21 mouse cellular contexts compared by ENCODE assay signal in the genomic region with DNA sequence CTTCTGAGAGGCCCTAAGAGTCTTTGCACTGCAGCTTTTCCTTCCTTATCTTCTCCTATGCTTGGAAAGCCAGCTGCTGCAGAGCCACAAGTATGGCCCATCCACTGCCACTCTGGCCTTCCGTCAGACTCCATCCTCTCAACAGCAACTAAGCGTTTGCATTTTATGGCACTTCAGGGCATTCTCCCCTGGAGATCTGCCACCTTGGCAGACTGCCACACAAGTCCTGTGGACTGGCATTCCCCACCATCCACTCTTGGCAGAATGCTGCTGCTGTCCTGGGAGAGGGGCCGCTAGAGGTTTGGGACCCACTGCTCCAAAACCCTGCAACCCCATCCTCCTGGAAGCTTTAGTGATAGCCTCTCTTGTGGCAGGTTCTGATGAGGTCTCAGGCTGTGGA. TPM values are rescaled to one million over a fixed set of nuclear protein-coding genes. Genes with fewer than 3 reads are reported as not detected.
DNase-seq lines count a peak whose midpoint lies in the region; ATAC-seq and TF ChIP-seq lines count a peak whose summit lies in the region.
"Had no signal": no experiment of that assay in that cellular context is flagged by ENCODE, and none has a peak within 500 bp of the region (broad histone marks: within the 10 kb centered on the region; RNA-seq: fewer than 3 reads in every experiment).

No protein-coding gene starts in this region.

- TF ChIP-seq CTCF in intestine, postnatal 0 days (IDR thresholded peaks at IDR 0.05; ENCODE audit: low read depth): no peak

- H3K4me1 ChIP-seq in intestine, postnatal 0 days (replicated peaks; ENCODE audit: control insufficient read depth, insufficient read depth, low read length): peaks cover 4% of the 10 kb centered on the region; the same call in 1 of the 2 replicates
- H3K4me1 ChIP-seq in intestine, embryonic 15.5 days (replicated peaks): peaks cover 7% of the 10 kb centered on the region

- H3K9me3 ChIP-seq in intestine, postnatal 0 days (ENCODE audit: control insufficient read depth): no peaks in the 10 kb centered on the region
- H3K9me3 ChIP-seq in intestine, embryonic 15.5 days: no peaks in the 10 kb centered on the region
- H3K9me3 ChIP-seq: liver, embryonic 12.5 days had no signal

- H3K4me3 ChIP-seq in intestine, postnatal 0 days (ENCODE audit: low read depth, low read length): no peak overlapping the region
- H3K4me3 ChIP-seq in intestine, embryonic 15.5 days (replicated peaks): no peak overlapping the region
- H3K4me3 ChIP-seq: liver, embryonic 12.5 days; neural tube, embryonic 12.5 days had no signal

- H3K36me3 ChIP-seq in intestine, postnatal 0 days (ENCODE audit: control insufficient read depth, insufficient read depth): no peaks in the 10 kb centered on the region
- no peaks in the 10 kb centered on the region for H3K36me3 ChIP-seq in intestine, embryonic 15.5 days
- H3K36me3 ChIP-seq: liver, embryonic 12.5 days; neural tube, embryonic 12.5 days had no signal

- no peak for ATAC-seq in intestine, postnatal 0 days
- no peak for ATAC-seq in intestine, embryonic 15.5 days
- ATAC-seq: forebrain, embryonic 16.5 days; intestine, embryonic 16.5 days; liver, embryonic 12.5 days had no signal

- WGBS in intestine, postnatal 0 days: 47% methylated on average over 3 of the region's 3 CpGs
- 81% methylated on average over 3 of the region's 3 CpGs for WGBS in intestine, embryonic 15.5 days

- H3K27ac ChIP-seq in intestine, postnatal 0 days (ENCODE audit: low read depth, low read length): peak overlapping the region; percentile 50; the same call in 1 of the 2 replicates
- no peak overlapping the region for H3K27ac ChIP-seq in intestine, embryonic 15.5 days
- H3K27ac ChIP-seq: liver, embryonic 12.5 days; neural tube, embryonic 12.5 days had no signal

- H3K27me3 ChIP-seq in intestine, postnatal 0 days (replicated peaks; ENCODE audit: control insufficient read depth, insufficient read depth, low read length): no peaks in the 10 kb centered on the region
- no peaks in the 10 kb centered on the region for H3K27me3 ChIP-seq in intestine, embryonic 15.5 days (replicated peaks)
- H3K27me3 ChIP-seq: neural tube, embryonic 12.5 days had no signal

- H3K9ac ChIP-seq in intestine, postnatal 0 days (ENCODE audit: low read depth, low read length): no peak overlapping the region
- no peak overlapping the region for H3K9ac ChIP-seq in intestine, embryonic 15.5 days
- H3K9ac ChIP-seq: liver, embryonic 12.5 days; neural tube, embryonic 12.5 days had no signal

- H3K4me2 ChIP-seq in intestine, postnatal 0 days (replicated peaks; ENCODE audit: low read depth): no peak overlapping the region
- no peak overlapping the region for H3K4me2 ChIP-seq in intestine, embryonic 15.5 days (replicated peaks)
- H3K4me2 ChIP-seq: liver, embryonic 12.5 days; neural tube, embryonic 12.5 days had no signal

- peak; percentile 69 for DNase-seq in cerebellum, postnatal 10 days
- DNase-seq in cerebellum, adult 11 months: no peak
- DNase-seq in lung, postnatal 14 days: peak; percentile 17
- DNase-seq in lung, postnatal 36 days: no peak
- peak; percentile 22 to 46 for DNase-seq in kidney, postnatal 4 days
- DNase-seq in layer of hippocampus, postnatal 25 days (ENCODE audit: extremely low spot score in 1 of 2, low spot score in 1 of 2): no peak
- DNase-seq: adrenal gland, adult 8-10 months; cerebellum, adult 9-11 months; right cerebral cortex, postnatal 25 days; thymus, adult 18-20 months had no signal

RNA-seq across cellular contexts. Expression of a gene that starts 3.1 kb away (rescaled TPM):
- polyA plus RNA-seq in intestine, postnatal 0 days (2015; fragmentation: Nextera tagmentation; extraction: Ambion mirVana): 23.1 and 25.3 TPM in 2 replicates
- 29.2 and 29.9 TPM in 2 replicates for polyA plus RNA-seq in intestine, embryonic 15.5 days (2015; fragmentation: Nextera tagmentation; extraction: Ambion mirVana)
- 10 to 100 TPM; 29.6 to 31.6 TPM for total RNA-seq in layer of hippocampus, postnatal 25 days (2021)

RNA-seq across cellular contexts. Expression of a gene that starts 14.9 kb away (rescaled TPM):
- 2.0 and 2.2 TPM in 2 replicates for polyA plus RNA-seq in intestine, postnatal 0 days (2015; fragmentation: Nextera tagmentation; extraction: Ambion mirVana)
- polyA plus RNA-seq in intestine, embryonic 15.5 days (2015; fragmentation: Nextera tagmentation; extraction: Ambion mirVana): 1.5 and 2.1 TPM in 2 replicates
- not detected for total RNA-seq in layer of hippocampus, postnatal 25 days (2021)
- total RNA-seq: adrenal gland, adult 8-10 months; gastrocnemius, adult 8-10 months; heart, adult 8-10 months; hematopoietic stem cell, adult 5-6 weeks; left cerebral cortex, postnatal 14 days; megakaryocyte, adult 5-6 weeks had no signal
- polyA plus RNA-seq: liver, embryonic 12.5 days had no signal

RNA-seq across cellular contexts. Expression of a gene that starts 43.5 kb away (rescaled TPM):
- polyA plus RNA-seq in intestine, postnatal 0 days (2015; fragmentation: Nextera tagmentation; extraction: Ambion mirVana): 14.9 and 15.5 TPM in 2 replicates
- polyA plus RNA-seq in intestine, embryonic 15.5 days (2015; fragmentation: Nextera tagmentation; extraction: Ambion mirVana): 9.6 and 12.6 TPM in 2 replicates
- total RNA-seq in layer of hippocampus, postnatal 25 days (2021): 10 to 100 TPM; 80.6 to 99.0 TPM

Comparison
In these comparisons a context has a peak if more than half of its experiments do, and no peak if none do; other contexts are left out.
1. DNase-seq: peak in cerebellum, postnatal 10 days (2 of 2), lung, postnatal 14 days (single experiment) and kidney, postnatal 4 days (2 of 2); none in cerebellum, adult 11 months (single experiment), lung, postnatal 36 days (single experiment) and layer of hippocampus, postnatal 25 days (0 of 2).